Mouse (Mus musculus): ENCODE measurements around the gene Zbtb16.
A peak's percentile ranks its signal among the peaks of the same experiment; 100 is the strongest.

Gene Zbtb16

GRCm38 (mm10) chr9:48696731-48697469 lies 139.1 kb downstream of the Zbtb16 start:
- no peak for DNase-seq

GRCm38 (mm10) chr9:48696330-48696729 lies 139.7 kb downstream of the Zbtb16 start:
- no peak for DNase-seq

GRCm38 (mm10) chr9:48695796-48696195 lies 140.2 kb downstream of the Zbtb16 start:
- no peak for DNase-seq

GRCm38 (mm10) chr9:48694616-48695061 lies 141.4 kb downstream of the Zbtb16 start:
- no peak for DNase-seq

- no peak for DNase-seq
Observed at GRCm38 (mm10) chr9:48693696-48694095, 142.3 kb downstream of the Zbtb16 start.

- DNase-seq, result no peak
Observed at GRCm38 (mm10) chr9:48689718-48689980, 146.4 kb downstream of the Zbtb16 start.

- no peak for DNase-seq
Observed at GRCm38 (mm10) chr9:48688859-48689717, 146.9 kb downstream of the Zbtb16 start.

- DNase-seq, result no peak
Observed at GRCm38 (mm10) chr9:48687891-48688290, 148.1 kb downstream of the Zbtb16 start.

GRCm38 (mm10) chr9:48685721-48686120 lies 150.3 kb downstream of the Zbtb16 start:
- DNase-seq, result no peak

- DNase-seq, result no peak
Observed at GRCm38 (mm10) chr9:48684144-48684543, 151.9 kb downstream of the Zbtb16 start.

- no peak for DNase-seq
Observed at GRCm38 (mm10) chr9:48681193-48681592, 154.8 kb downstream of the Zbtb16 start.

- peak; percentile 41 for DNase-seq
Observed at GRCm38 (mm10) chr9:48678426-48679358, 157.3 kb downstream of the Zbtb16 start.

GRCm38 (mm10) chr9:48675151-48675790 lies 160.8 kb downstream of the Zbtb16 start:
- no peak for DNase-seq

- DNase-seq, result no peak
Observed at GRCm38 (mm10) chr9:48674359-48675015, 161.5 kb downstream of the Zbtb16 start.

GRCm38 (mm10) chr9:48673804-48674203 lies 162.2 kb downstream of the Zbtb16 start:
- no peak for DNase-seq

- DNase-seq, result no peak
Observed at GRCm38 (mm10) chr9:48673213-48673612, 162.8 kb downstream of the Zbtb16 start.

- no peak for DNase-seq
Observed at GRCm38 (mm10) chr9:48671841-48672240, 164.2 kb downstream of the Zbtb16 start.

- DNase-seq, result no peak
Observed at GRCm38 (mm10) chr9:48670156-48670555, 165.9 kb downstream of the Zbtb16 start.

- DNase-seq, result no peak
Observed at GRCm38 (mm10) chr9:48669672-48670071, 166.3 kb downstream of the Zbtb16 start.

- DNase-seq, result no peak
Observed at GRCm38 (mm10) chr9:48666702-48667101, 169.3 kb downstream of the Zbtb16 start.

- no peak for DNase-seq
Observed at GRCm38 (mm10) chr9:48663052-48663433, 173.0 kb downstream of the Zbtb16 start.

Measured in cerebellum, adult 8-10 months (tissue).